Mouse (Mus musculus) kidney, postnatal 10 days (tissue): Measurements from ENCODE around the gene Vipr1.

ENCODE experiments used
- DNase-seq: peaks from one replicate; pipeline ENCODE4 v3.0.0; 2021; ENCODE audit warnings: mixed read lengths

The Vipr1 gene

GRCm38 (mm10) chr9:121635835-121636576 lies 6.5 kb upstream of the Vipr1 start:
- no peak for DNase-seq

- no peak for DNase-seq
Measured at GRCm38 (mm10) chr9:121639790-121640189, 2.7 kb upstream of the Vipr1 start.

GRCm38 (mm10) chr9:121641235-121641915 lies 1.1 kb upstream of the Vipr1 start:
- DNase-seq, result peak; percentile 43

GRCm38 (mm10) chr9:121642001-121642400 lies 515 bp upstream of the Vipr1 start, which contains the start of gene Lyzl4:
Gene Lyzl4, minus strand, starts transcription at chr9:121642096.
- peak; percentile 90 for DNase-seq

GRCm38 (mm10) chr9:121644855-121645254 lies 2.3 kb downstream of the Vipr1 start:
- DNase-seq, result peak; percentile 42

GRCm38 (mm10) chr9:121647026-121647425 lies 4.5 kb downstream of the Vipr1 start:
- no peak for DNase-seq

- no peak for DNase-seq
Measured at GRCm38 (mm10) chr9:121653668-121654067, 11.2 kb downstream of the Vipr1 start.

- no peak for DNase-seq
Measured at GRCm38 (mm10) chr9:121656322-121656721, 13.8 kb downstream of the Vipr1 start.

GRCm38 (mm10) chr9:121657143-121657542 lies 14.6 kb downstream of the Vipr1 start:
- DNase-seq, result no peak

GRCm38 (mm10) chr9:121658248-121658647 lies 15.7 kb downstream of the Vipr1 start:
- no peak for DNase-seq

- DNase-seq, result no peak
Measured at GRCm38 (mm10) chr9:121659791-121660190, 17.3 kb downstream of the Vipr1 start.

GRCm38 (mm10) chr9:121663467-121663866 lies 21.0 kb downstream of the Vipr1 start:
- DNase-seq, result no peak

- DNase-seq, result no peak
Measured at GRCm38 (mm10) chr9:121664104-121664503, 21.6 kb downstream of the Vipr1 start.

GRCm38 (mm10) chr9:121666957-121667630 lies 24.6 kb downstream of the Vipr1 start:
- DNase-seq, result no peak

GRCm38 (mm10) chr9:121667822-121668221 lies 25.3 kb downstream of the Vipr1 start:
- no peak for DNase-seq

GRCm38 (mm10) chr9:121669348-121669791 lies 26.9 kb downstream of the Vipr1 start:
- peak; percentile 86 for DNase-seq

GRCm38 (mm10) chr9:121671300-121671699 lies 28.8 kb downstream of the Vipr1 start:
- peak; percentile 59 for DNase-seq

- DNase-seq, result peak; percentile 55
Measured at GRCm38 (mm10) chr9:121672311-121672710, 29.8 kb downstream of the Vipr1 start.

GRCm38 (mm10) chr9:121673716-121674115 lies 31.2 kb downstream of the Vipr1 start:
- DNase-seq, result no peak

- peak; percentile 41 for DNase-seq
Measured at GRCm38 (mm10) chr9:121675011-121675410, 32.5 kb downstream of the Vipr1 start.

- no peak for DNase-seq
Measured at GRCm38 (mm10) chr9:121675556-121675955, 33.0 kb downstream of the Vipr1 start.

- DNase-seq, result no peak
Measured at GRCm38 (mm10) chr9:121677069-121677468, 34.6 kb downstream of the Vipr1 start.

- DNase-seq, result no peak
Measured at GRCm38 (mm10) chr9:121677476-121677875, 35.0 kb downstream of the Vipr1 start.

- DNase-seq, result peak; percentile 81
Measured at GRCm38 (mm10) chr9:121679549-121679948, 37.0 kb downstream of the Vipr1 start.
